Mouse (Mus musculus): ENCODE results near the gene Maml2. TPM values are rescaled to one million over a fixed set of nuclear protein-coding genes. Genes with fewer than 3 reads are reported as not detected.

Gene Maml2
- polyA plus RNA-seq, 1 experiment: 1.3 TPM

DNA sequence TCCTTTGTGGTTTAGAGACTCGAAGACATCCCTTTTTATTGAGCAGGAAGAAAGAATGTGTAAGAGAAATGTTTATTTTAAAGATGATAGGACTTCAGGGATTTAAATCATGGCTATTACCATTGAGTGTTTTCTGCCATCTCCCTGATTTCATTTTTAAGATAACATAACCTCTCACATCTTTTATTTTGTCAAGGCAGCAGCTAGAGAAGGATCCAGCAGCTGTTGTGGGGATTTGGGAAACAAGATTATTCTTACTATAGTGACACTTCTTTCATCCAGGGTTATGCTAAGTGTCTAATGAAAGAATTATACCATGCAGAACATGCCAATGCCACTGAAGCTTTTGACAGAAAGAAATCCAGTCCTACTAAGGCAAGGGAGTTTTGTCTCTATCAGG, 193.3 kb downstream of the Maml2 start:
- Histone ChIP-seq H3K27me3 (ENCODE audit: control insufficient read depth, insufficient read depth, insufficient read length) (no peaks in the 10 kb centered on the region), H3K4me2 (ENCODE audit: low read depth) (peak overlapping the region; percentile 4), H3ac (ENCODE audit: control insufficient read depth, insufficient read length) (no peak overlapping the region), H3K79me2 (ENCODE audit: control insufficient read depth, insufficient read depth) (no peaks in the 10 kb centered on the region), H3K36me3 (ENCODE audit: control insufficient read depth, insufficient read depth) (no peaks in the 10 kb centered on the region), H3K4me3 (no peak overlapping the region)
- TF ChIP-seq E2F4 (IDR thresholded peaks at IDR 0.05; ENCODE audit: insufficient read depth) (no peak), POLR2AphosphoS2 (IDR thresholded peaks at IDR 0.05; ENCODE audit: insufficient read length, low read depth) (no peak), USF1 (IDR thresholded peaks at IDR 0.05; ENCODE audit: low read depth) (no peak), MAX (IDR thresholded peaks at IDR 0.05; ENCODE audit: low read depth) (no peak), TCF12 (IDR thresholded peaks at IDR 0.05; ENCODE audit: insufficient read depth, poor library complexity, severe bottlenecking) (no peak), POLR2A (IDR thresholded peaks at IDR 0.05; ENCODE audit: insufficient read length, low read depth) (no peak), SRF (IDR thresholded peaks at IDR 0.05; ENCODE audit: control insufficient read depth, insufficient read length, low read depth) (no peak), MYOG (IDR thresholded peaks at IDR 0.05; ENCODE audit: control insufficient read depth in 1 of 3, insufficient read depth in 1 of 3, insufficient read length in 2 of 3, low read depth in 2 of 3) (no peak), MYOD1 (IDR thresholded peaks at IDR 0.05; ENCODE audit: control insufficient read depth in 1 of 3, insufficient read length in 2 of 3, low read depth in 2 of 3) (no peak), CEBPB (IDR thresholded peaks at IDR 0.05; ENCODE audit: insufficient read depth, poor library complexity, severe bottlenecking) (no peak), REST (IDR thresholded peaks at IDR 0.05; ENCODE audit: insufficient read depth, insufficient read length) (no peak), TCF3 (IDR thresholded peaks at IDR 0.05; ENCODE audit: insufficient read length, low read depth) (no peak)

DNA sequence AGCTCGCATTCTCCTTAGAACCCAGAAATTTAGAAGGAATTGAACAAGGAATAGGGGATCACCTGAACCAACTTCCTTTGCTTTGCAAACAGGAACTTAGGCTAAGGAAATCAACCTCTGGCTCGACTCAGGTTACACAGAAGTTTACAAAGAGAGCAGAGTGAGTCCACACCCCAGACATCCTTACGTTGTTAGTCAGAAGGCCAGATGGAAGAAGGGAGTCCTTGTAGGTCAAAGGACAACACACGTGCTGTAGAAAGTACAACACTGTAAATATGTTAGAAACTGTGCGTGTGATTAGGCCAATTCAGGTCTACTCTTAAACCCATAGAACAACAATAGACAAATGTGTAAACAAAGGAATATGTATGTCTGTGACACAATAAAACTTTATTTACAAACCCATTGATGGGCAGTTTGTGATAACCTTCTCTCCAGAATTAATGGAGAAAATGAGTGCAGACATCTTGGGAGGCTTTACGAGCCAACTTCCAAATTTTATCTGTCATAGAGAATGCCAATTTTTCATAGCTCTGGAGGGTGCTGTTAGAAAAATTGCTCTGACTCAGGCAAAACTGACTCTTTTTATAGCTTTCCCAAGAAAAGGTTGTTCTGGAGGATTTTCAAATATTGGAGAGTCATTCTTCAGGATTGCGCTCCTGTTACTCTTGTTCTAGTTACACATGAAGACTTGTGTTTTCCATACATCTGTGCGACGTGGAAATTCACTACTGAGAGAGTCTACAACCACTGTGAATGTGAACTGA, 194.3 kb downstream of the Maml2 start:
- Histone ChIP-seq H3ac (ENCODE audit: control insufficient read depth, insufficient read length) (no peak overlapping the region), H3K36me3 (ENCODE audit: control insufficient read depth, insufficient read depth) (no peaks in the 10 kb centered on the region), H3K4me3 (no peak overlapping the region), H3K4me2 (ENCODE audit: low read depth) (peak overlapping the region; percentile 24), H3K79me2 (ENCODE audit: control insufficient read depth, insufficient read depth) (no peaks in the 10 kb centered on the region), H3K27me3 (ENCODE audit: control insufficient read depth, insufficient read depth, insufficient read length) (no peaks in the 10 kb centered on the region)
- no peak for TF ChIP-seq MAX (IDR thresholded peaks at IDR 0.05; ENCODE audit: low read depth)
- no peak for TF ChIP-seq REST (IDR thresholded peaks at IDR 0.05; ENCODE audit: insufficient read depth, insufficient read length)
- no peak for TF ChIP-seq TCF12 (IDR thresholded peaks at IDR 0.05; ENCODE audit: insufficient read depth, poor library complexity, severe bottlenecking)
- TF ChIP-seq USF1 (IDR thresholded peaks at IDR 0.05; ENCODE audit: low read depth): no peak
- TF ChIP-seq E2F4 (IDR thresholded peaks at IDR 0.05; ENCODE audit: insufficient read depth): no peak
- TF ChIP-seq POLR2A (IDR thresholded peaks at IDR 0.05; ENCODE audit: insufficient read length, low read depth): no peak
- TF ChIP-seq MYOD1 (IDR thresholded peaks at IDR 0.05; ENCODE audit: control insufficient read depth in 1 of 3, insufficient read length in 2 of 3, low read depth in 2 of 3): no peak
- no peak for TF ChIP-seq CEBPB (IDR thresholded peaks at IDR 0.05; ENCODE audit: insufficient read depth, poor library complexity, severe bottlenecking)
- TF ChIP-seq TCF3 (IDR thresholded peaks at IDR 0.05; ENCODE audit: insufficient read length, low read depth): no peak
- no peak for TF ChIP-seq MYOG (IDR thresholded peaks at IDR 0.05; ENCODE audit: control insufficient read depth in 1 of 3, insufficient read depth in 1 of 3, insufficient read length in 2 of 3, low read depth in 2 of 3)
- TF ChIP-seq POLR2AphosphoS2 (IDR thresholded peaks at IDR 0.05; ENCODE audit: insufficient read length, low read depth): no peak
- no peak for TF ChIP-seq SRF (IDR thresholded peaks at IDR 0.05; ENCODE audit: control insufficient read depth, insufficient read length, low read depth)

DNA sequence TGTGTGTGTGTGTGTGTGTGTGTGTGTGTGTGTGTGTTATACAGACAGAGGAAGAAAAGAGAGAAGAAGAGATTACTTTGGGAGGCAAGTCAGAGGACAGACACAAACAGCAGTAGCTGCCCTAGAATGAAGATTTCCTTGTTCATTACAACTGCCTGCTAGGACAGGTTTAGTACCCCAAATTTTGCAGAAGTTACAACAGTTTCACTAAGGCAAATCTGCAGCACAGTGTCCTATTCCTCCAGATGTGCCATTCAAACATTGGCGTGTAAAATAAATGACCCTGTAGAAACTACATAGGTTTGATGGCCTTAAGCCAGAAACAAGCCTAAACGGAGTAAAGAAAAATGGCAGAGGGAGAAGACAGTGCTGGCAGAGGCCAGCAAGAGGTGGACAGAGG, 195.1 kb downstream of the Maml2 start:
- Histone ChIP-seq H3K36me3 (ENCODE audit: control insufficient read depth, insufficient read depth) (no peaks in the 10 kb centered on the region), H3K4me2 (ENCODE audit: low read depth) (no peak overlapping the region), H3K79me2 (ENCODE audit: control insufficient read depth, insufficient read depth) (no peaks in the 10 kb centered on the region), H3K27me3 (ENCODE audit: control insufficient read depth, insufficient read depth, insufficient read length) (no peaks in the 10 kb centered on the region), H3ac (ENCODE audit: control insufficient read depth, insufficient read length) (no peak overlapping the region), H3K4me3 (no peak overlapping the region)
- TF ChIP-seq MYOG (IDR thresholded peaks at IDR 0.05; ENCODE audit: control insufficient read depth in 1 of 3, insufficient read depth in 1 of 3, insufficient read length in 2 of 3, low read depth in 2 of 3) (no peak), POLR2AphosphoS2 (IDR thresholded peaks at IDR 0.05; ENCODE audit: insufficient read length, low read depth) (no peak), MAX (IDR thresholded peaks at IDR 0.05; ENCODE audit: low read depth) (no peak), MYOD1 (IDR thresholded peaks at IDR 0.05; ENCODE audit: control insufficient read depth in 1 of 3, insufficient read length in 2 of 3, low read depth in 2 of 3) (no peak), POLR2A (IDR thresholded peaks at IDR 0.05; ENCODE audit: insufficient read length, low read depth) (no peak), TCF12 (IDR thresholded peaks at IDR 0.05; ENCODE audit: insufficient read depth, poor library complexity, severe bottlenecking) (no peak), TCF3 (IDR thresholded peaks at IDR 0.05; ENCODE audit: insufficient read length, low read depth) (no peak), USF1 (IDR thresholded peaks at IDR 0.05; ENCODE audit: low read depth) (no peak), REST (IDR thresholded peaks at IDR 0.05; ENCODE audit: insufficient read depth, insufficient read length) (no peak), E2F4 (IDR thresholded peaks at IDR 0.05; ENCODE audit: insufficient read depth) (no peak), CEBPB (IDR thresholded peaks at IDR 0.05; ENCODE audit: insufficient read depth, poor library complexity, severe bottlenecking) (no peak), SRF (IDR thresholded peaks at IDR 0.05; ENCODE audit: control insufficient read depth, insufficient read length, low read depth) (no peak)

DNA sequence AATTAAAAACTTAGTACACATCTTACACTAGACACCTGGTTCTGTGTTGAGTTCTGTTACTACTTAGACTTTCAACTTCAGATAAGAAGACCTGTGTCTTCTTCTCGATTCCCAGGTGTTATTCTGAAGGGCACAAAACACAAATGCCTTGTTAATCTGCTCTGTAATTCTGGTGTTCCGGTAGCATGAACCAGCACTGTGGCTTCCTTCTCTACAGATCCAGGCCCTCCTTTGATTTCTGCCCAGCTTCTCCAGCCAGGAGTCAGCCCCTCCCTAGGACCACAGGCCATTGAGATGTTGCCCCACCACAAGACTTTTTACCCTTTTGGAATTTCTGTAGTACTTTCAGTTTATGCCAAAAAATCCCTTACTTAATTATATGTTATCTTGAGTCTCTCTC, 196.0 kb downstream of the Maml2 start:
- no peaks in the 10 kb centered on the region for H3K79me2 ChIP-seq (ENCODE audit: control insufficient read depth, insufficient read depth)
- TF ChIP-seq TCF12 (IDR thresholded peaks at IDR 0.05; ENCODE audit: insufficient read depth, poor library complexity, severe bottlenecking) (no peak), SRF (IDR thresholded peaks at IDR 0.05; ENCODE audit: control insufficient read depth, insufficient read length, low read depth) (no peak), MYOG (IDR thresholded peaks at IDR 0.05; ENCODE audit: control insufficient read depth in 1 of 3, insufficient read depth in 1 of 3, insufficient read length in 2 of 3, low read depth in 2 of 3) (no peak), USF1 (IDR thresholded peaks at IDR 0.05; ENCODE audit: low read depth) (no peak), POLR2AphosphoS2 (IDR thresholded peaks at IDR 0.05; ENCODE audit: insufficient read length, low read depth) (no peak), E2F4 (IDR thresholded peaks at IDR 0.05; ENCODE audit: insufficient read depth) (no peak), CEBPB (IDR thresholded peaks at IDR 0.05; ENCODE audit: insufficient read depth, poor library complexity, severe bottlenecking) (no peak), POLR2A (IDR thresholded peaks at IDR 0.05; ENCODE audit: insufficient read length, low read depth) (no peak), MAX (IDR thresholded peaks at IDR 0.05; ENCODE audit: low read depth) (no peak), TCF3 (IDR thresholded peaks at IDR 0.05; ENCODE audit: insufficient read length, low read depth) (no peak), REST (IDR thresholded peaks at IDR 0.05; ENCODE audit: insufficient read depth, insufficient read length) (no peak), MYOD1 (IDR thresholded peaks at IDR 0.05; ENCODE audit: control insufficient read depth in 1 of 3, insufficient read length in 2 of 3, low read depth in 2 of 3) (no peak)
- H3K4me2 ChIP-seq (ENCODE audit: low read depth): no peak overlapping the region
- H3K36me3 ChIP-seq (ENCODE audit: control insufficient read depth, insufficient read depth): no peaks in the 10 kb centered on the region
- H3K4me3 ChIP-seq: no peak overlapping the region
- H3ac ChIP-seq (ENCODE audit: control insufficient read depth, insufficient read length): no peak overlapping the region
- H3K27me3 ChIP-seq (ENCODE audit: control insufficient read depth, insufficient read depth, insufficient read length): no peaks in the 10 kb centered on the region
